In genomic region chr4:33124493-33124892, GRCm38 (mm10) we compare ENCODE assay signal across 10 mouse cellular contexts. TPM values are rescaled to one million over a fixed set of nuclear protein-coding genes. Genes with fewer than 3 reads are reported as not detected.
A peak's percentile ranks its signal among the peaks of the same experiment; 100 is the strongest.
DNase-seq lines count a peak whose midpoint lies in the region; ATAC-seq and TF ChIP-seq lines count a peak whose summit lies in the region.
"Had no signal": no experiment of that assay in that cellular context is flagged by ENCODE, and none has a peak within 500 bp of the region (broad histone marks: within the 10 kb centered on the region; RNA-seq: fewer than 3 reads in every experiment).

No protein-coding gene starts in this region.

- H3K36me3 ChIP-seq in lung, postnatal 0 days (ENCODE audit: insufficient read depth, low read length), result no peaks in the 10 kb centered on the region
- no peaks in the 10 kb centered on the region for H3K36me3 ChIP-seq in stomach, postnatal 0 days (ENCODE audit: control insufficient read depth, insufficient read depth, low read length)
- H3K36me3 ChIP-seq: heart, embryonic 15.5 days had no signal

- H3K4me2 ChIP-seq in lung, postnatal 0 days (replicated peaks; ENCODE audit: low read depth, low read length), result no peak overlapping the region
- H3K4me2 ChIP-seq in stomach, postnatal 0 days (replicated peaks; ENCODE audit: low read depth), result no peak overlapping the region

- peak; percentile 27 to 78 for DNase-seq in adrenal gland, adult (ENCODE audit: inconsistent age in 2 of 2, low spot score in 1 of 2)
- DNase-seq in adrenal gland, postnatal 4 days (ENCODE audit: low spot score in 2 of 2), result no peak
- peak; percentile 46 for DNase-seq in 3T3-L1 (ENCODE audit: low read depth, low spot score)
- DNase-seq in adrenal gland, postnatal 25 days, result peak; percentile 47
- peak; percentile 21 for DNase-seq in embryo, embryonic 9.5 days (ENCODE audit: extremely low spot score)
- peak; percentile 43 for DNase-seq in kidney, postnatal 14 days
- peak; percentile 18 for DNase-seq in lung, postnatal 0 days (ENCODE audit: low spot score)
- DNase-seq in stomach, postnatal 0 days (ENCODE audit: low spot score), result peak; percentile 37

- no peak overlapping the region for H3K27ac ChIP-seq in lung, postnatal 0 days (ENCODE audit: low read length)
- H3K27ac ChIP-seq in stomach, postnatal 0 days (replicated peaks), result no peak overlapping the region
- H3K27ac ChIP-seq: heart, embryonic 15.5 days had no signal

- no peak overlapping the region for H3K9ac ChIP-seq in lung, postnatal 0 days (replicated peaks; ENCODE audit: low read depth)
- H3K9ac ChIP-seq in stomach, postnatal 0 days (ENCODE audit: low read length), result no peak overlapping the region
- H3K9ac ChIP-seq: heart, embryonic 15.5 days had no signal

- H3K4me1 ChIP-seq in lung, postnatal 0 days (ENCODE audit: insufficient read depth, low read depth, low read length), result no peaks in the 10 kb centered on the region
- H3K4me1 ChIP-seq in stomach, postnatal 0 days (replicated peaks; ENCODE audit: control insufficient read depth, insufficient read depth), result no peaks in the 10 kb centered on the region

- TF ChIP-seq EP300 in lung, postnatal 0 days (IDR thresholded peaks at IDR 0.05), result no peak
- TF ChIP-seq EP300 in stomach, postnatal 0 days (optimal IDR thresholded peaks at IDR 0.05), result no peak

- H3K27me3 ChIP-seq in lung, postnatal 0 days (replicated peaks; ENCODE audit: insufficient read depth, low read length), result no peaks in the 10 kb centered on the region
- H3K27me3 ChIP-seq in stomach, postnatal 0 days (ENCODE audit: control insufficient read depth, insufficient read depth, low read length), result no peaks in the 10 kb centered on the region
- H3K27me3 ChIP-seq: heart, embryonic 15.5 days had no signal

- no peak for ATAC-seq in lung, postnatal 0 days
- ATAC-seq in stomach, postnatal 0 days (ENCODE audit: low FRiP score, low TSS enrichment), result no peak

- no peak overlapping the region for H3K4me3 ChIP-seq in lung, postnatal 0 days (ENCODE audit: low read depth, low read length)
- H3K4me3 ChIP-seq in stomach, postnatal 0 days (ENCODE audit: low read depth, low read length), result no peak overlapping the region
- H3K4me3 ChIP-seq: heart, embryonic 15.5 days; myocyte had no signal

- peak; percentile 70 for TF ChIP-seq CTCF in lung, postnatal 0 days (IDR thresholded peaks at IDR 0.05)
- peak; percentile 77 for TF ChIP-seq CTCF in stomach, postnatal 0 days (IDR thresholded peaks at IDR 0.05; ENCODE audit: low read depth)

- no peaks in the 10 kb centered on the region for H3K9me3 ChIP-seq in lung, postnatal 0 days (ENCODE audit: low read length)
- no peaks in the 10 kb centered on the region for H3K9me3 ChIP-seq in stomach, postnatal 0 days (ENCODE audit: control insufficient read depth, low read length)
- H3K9me3 ChIP-seq: heart, embryonic 15.5 days had no signal

- 77% methylated on average over 6 of the region's 6 CpGs for WGBS in lung, postnatal 0 days
- WGBS in stomach, postnatal 0 days, result 76% methylated on average over 6 of the region's 6 CpGs

RNA-seq across cellular contexts. Expression of gene Gabrr1, which starts 7.8 kb away (rescaled TPM):
- under 1 TPM; 0.17 TPM for total RNA-seq in adrenal gland, postnatal 4 days (2021)
- not detected in 2 replicates for total RNA-seq in adrenal gland, postnatal 25 days (2021)
- polyA plus RNA-seq in lung, postnatal 0 days (2015; fragmentation: Nextera tagmentation; extraction: Ambion mirVana), result 0.06 TPM in 1 of 2 replicates, not detected in the other
- polyA plus RNA-seq in stomach, postnatal 0 days (2015; fragmentation: Nextera tagmentation; extraction: Ambion mirVana), result not detected in 2 replicates
- polyA plus RNA-seq: myocyte had no signal

Comparison
In these comparisons a context has a peak if more than half of its experiments do, and no peak if none do; other contexts are left out.
1. DNase-seq: peak in adrenal gland, adult (2 of 2), 3T3-L1 (single experiment), adrenal gland, postnatal 25 days (single experiment), embryo, embryonic 9.5 days (single experiment), kidney, postnatal 14 days (single experiment), lung, postnatal 0 days (single experiment) and stomach, postnatal 0 days (single experiment); none in adrenal gland, postnatal 4 days (0 of 2).